Mouse (Mus musculus) hindbrain, embryonic 15.5 days (tissue): ENCODE measurements at regions not wholly inside any gene's neighbourhood (a gene's known extent, or its start where the extent isn't known, plus 50 kb on each side); places are given as distances from the start of the nearest gene placed in this dataset.
A peak's percentile ranks its signal among the peaks of the same experiment; 100 is the strongest.

ENCODE experiments used
- ATAC-seq: fragments of 200-750 bp; cut with Nextera tagmentation; 2 replicates; pipeline ENCODE4 v1.8.0; 2017; ENCODE audit warnings: low read depth, moderate number of reproducible peaks, moderate TSS enrichment; ENCODE audit not compliant: low FRiP score
- H3K27ac ChIP-seq: fragments of 300-500 bp; sonication (generic); replicated peaks from 2 replicates; pipeline ENCODE4 v1.5.1; 2015; ENCODE audit warnings: mild to moderate bottlenecking, inconsistent platforms
- H3K27me3 ChIP-seq: fragments of 300-500 bp; sonication (generic); 2 replicates; pipeline ENCODE4 v1.6.1; 2015; ENCODE audit warnings: control low read depth, inconsistent platforms
- H3K36me3 ChIP-seq: fragments of 300-500 bp; sonication (generic); 2 replicates; pipeline ENCODE4 v1.6.1; 2015; ENCODE audit warnings: control low read depth, inconsistent platforms
- H3K4me1 ChIP-seq: fragments of 300-500 bp; sonication (generic); replicated peaks from 2 replicates; pipeline ENCODE4 v1.6.1; 2015; ENCODE audit warnings: control low read depth, inconsistent platforms
- H3K4me2 ChIP-seq: fragments of 300-500 bp; sonication (generic); 2 replicates; pipeline ENCODE4 v1.6.1; 2015; ENCODE audit warnings: moderate library complexity, mild to moderate bottlenecking, inconsistent platforms
- H3K4me3 ChIP-seq: fragments of 300-500 bp; sonication (generic); 2 replicates; pipeline ENCODE4 v1.5.1; 2015; ENCODE audit warnings: mild to moderate bottlenecking, inconsistent platforms
- H3K9ac ChIP-seq: fragments of 300-500 bp; sonication (generic); 2 replicates; pipeline ENCODE4 v1.6.1; 2015; ENCODE audit warnings: inconsistent platforms
- H3K9me3 ChIP-seq: fragments of 300-500 bp; sonication (generic); 2 replicates; pipeline ENCODE4 v1.6.1; 2016; ENCODE audit warnings: control low read depth, inconsistent platforms
- WGBS: fragments of 180-500 bp; shearing (Covaris S2); methylation state at CpG from one replicate; pipeline ENCODE4 v1.1.7; 2015; 5-methylcytosine and 5-hydroxymethylcytosine counted together

- no peaks in the 10 kb centered on the region for H3K4me1 ChIP-seq
- H3K4me2 ChIP-seq = no peak overlapping the region
- H3K27ac ChIP-seq = no peak overlapping the region
- H3K36me3 ChIP-seq = no peaks in the 10 kb centered on the region
- H3K4me3 ChIP-seq = no peak overlapping the region
- no peaks in the 10 kb centered on the region for H3K27me3 ChIP-seq
- no peak for ATAC-seq
- no peaks in the 10 kb centered on the region for H3K9me3 ChIP-seq
- H3K9ac ChIP-seq = no peak overlapping the region
- WGBS = 79% methylated on average over 1 of the region's 1 CpGs
Measured at GRCm38 (mm10) chr16:29934649-29935048, 129.5 kb upstream of the Hes1 start.

DNA sequence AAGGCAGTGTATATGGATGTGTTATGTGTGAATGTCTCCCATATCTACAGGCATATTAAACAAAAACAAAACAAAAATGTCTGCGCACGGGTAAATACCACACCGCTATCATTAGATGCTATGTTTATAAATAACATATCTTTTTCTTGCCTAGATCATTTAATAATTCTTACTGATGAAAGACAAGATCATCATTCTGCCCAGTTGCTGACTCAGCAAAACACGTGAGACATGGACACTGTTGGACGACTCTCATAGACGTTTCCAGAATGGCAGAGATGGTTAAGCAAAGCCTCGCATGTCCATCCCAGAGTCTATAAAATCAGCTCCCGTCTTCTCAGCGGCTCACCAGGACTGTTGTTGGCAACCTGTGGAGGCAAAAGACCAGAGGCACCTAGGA is 125.5 kb upstream of the Hes1 start:
- no peaks in the 10 kb centered on the region for H3K27me3 ChIP-seq
- no peaks in the 10 kb centered on the region for H3K4me1 ChIP-seq
- H3K9ac ChIP-seq = no peak overlapping the region
- 91% methylated on average over 9 of the region's 9 CpGs for WGBS
- H3K27ac ChIP-seq = no peak overlapping the region
- H3K4me2 ChIP-seq = no peak overlapping the region
- H3K4me3 ChIP-seq = no peak overlapping the region
- no peaks in the 10 kb centered on the region for H3K36me3 ChIP-seq
- no peaks in the 10 kb centered on the region for H3K9me3 ChIP-seq
- no peak for ATAC-seq

DNA sequence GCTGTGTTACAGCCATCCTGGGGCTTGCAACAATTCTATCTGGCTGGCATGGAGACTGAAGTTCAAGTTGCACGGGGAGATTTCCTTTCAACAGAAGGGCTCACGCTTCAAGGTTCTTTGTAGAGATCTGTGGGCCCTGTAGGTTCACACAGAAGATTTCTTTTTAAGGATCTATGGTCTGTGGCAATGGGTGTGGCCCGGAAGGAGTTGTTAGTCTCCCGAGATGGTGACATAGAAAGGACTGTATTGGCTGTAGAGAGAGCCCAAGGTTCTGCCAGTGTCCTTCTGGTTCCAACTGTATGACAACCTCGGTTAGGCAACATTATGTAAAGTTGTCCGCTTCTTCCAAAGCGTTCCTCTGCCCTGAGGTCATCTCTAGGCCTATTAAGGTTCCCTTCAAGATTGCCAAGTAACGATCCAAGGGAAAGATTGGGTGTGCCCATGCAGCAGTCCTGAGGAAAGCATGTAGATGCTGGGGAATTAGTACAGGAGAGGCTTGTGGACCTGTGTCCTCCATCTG is 124.8 kb upstream of the Hes1 start:
- Histone ChIP-seq H3K36me3 (no peaks in the 10 kb centered on the region), H3K4me2 (no peak overlapping the region), H3K27ac (no peak overlapping the region), H3K9ac (no peak overlapping the region), H3K9me3 (no peaks in the 10 kb centered on the region), H3K4me3 (no peak overlapping the region), H3K4me1 (no peaks in the 10 kb centered on the region), H3K27me3 (no peaks in the 10 kb centered on the region)
- no peak for ATAC-seq
- WGBS = 89% methylated on average over 8 of the region's 8 CpGs

DNA sequence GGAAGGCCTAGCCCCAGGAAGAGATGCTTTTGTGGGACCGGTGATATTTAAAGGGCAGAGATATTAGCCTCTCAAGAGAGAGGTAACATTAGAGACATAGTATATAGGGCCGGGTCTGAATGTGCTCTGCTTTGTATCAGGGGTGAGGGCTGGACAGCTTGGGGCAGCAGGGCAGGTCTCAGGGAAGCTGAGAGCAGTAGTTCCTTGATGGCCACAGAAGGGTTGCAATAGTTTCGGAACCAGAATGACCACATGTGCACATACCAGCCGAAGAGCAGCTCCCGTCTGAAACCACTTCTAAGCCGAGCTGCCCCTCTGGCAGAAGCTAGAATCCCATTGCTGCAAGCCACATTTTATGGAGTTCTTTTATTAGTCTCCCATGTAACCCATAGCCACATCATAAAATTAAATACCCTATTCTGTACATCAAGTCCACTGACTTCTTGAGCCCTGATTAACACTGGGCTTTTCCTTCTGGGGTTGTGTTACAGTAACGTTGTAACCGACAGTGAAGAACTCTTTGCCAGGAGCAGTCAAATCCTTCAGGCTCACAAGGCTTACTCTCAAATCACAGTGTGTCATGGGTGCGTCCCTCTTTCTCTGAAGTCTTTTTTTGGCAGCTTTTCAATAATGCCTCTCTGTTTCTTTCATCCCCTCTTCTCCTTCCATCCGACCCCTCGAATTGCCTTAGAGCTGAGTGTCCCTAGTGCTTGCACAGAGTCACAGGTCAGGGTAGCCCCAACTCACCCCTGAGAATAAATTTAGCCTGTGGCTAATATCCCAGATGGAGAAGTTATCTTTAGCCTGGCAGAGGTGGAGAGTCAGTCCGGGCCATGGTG is 124.1 kb upstream of the Hes1 start:
- H3K9ac ChIP-seq = no peak overlapping the region

GRCm38 (mm10) chr16:29942111-29942510 is 122.1 kb upstream of the Hes1 start:
- 0 out of 2 replicates have a peak, but pooled peaks cover 3% of the 10 kb centered on the region for H3K27me3 ChIP-seq
- no peak for ATAC-seq
- no peak overlapping the region for H3K27ac ChIP-seq
- no peak overlapping the region for H3K4me3 ChIP-seq
- no peaks in the 10 kb centered on the region for H3K9me3 ChIP-seq
- H3K36me3 ChIP-seq = no peaks in the 10 kb centered on the region
- H3K9ac ChIP-seq = no peak overlapping the region
- H3K4me1 ChIP-seq = peaks cover 13% of the 10 kb centered on the region
- 75% methylated on average over 7 of the region's 7 CpGs for WGBS
- no peak overlapping the region for H3K4me2 ChIP-seq

More for the DNA sequence above, 124.1 kb upstream of the Hes1 start:
- no peak overlapping the region for H3K4me3 ChIP-seq
- H3K27me3 ChIP-seq = 0 out of 2 replicates have a peak, but pooled peaks cover 3% of the 10 kb centered on the region
- H3K36me3 ChIP-seq = no peaks in the 10 kb centered on the region
- no peaks in the 10 kb centered on the region for H3K9me3 ChIP-seq
- WGBS = 74% methylated on average over 12 of the region's 12 CpGs
- no peak overlapping the region for H3K27ac ChIP-seq
- H3K4me2 ChIP-seq = no peak overlapping the region
- ATAC-seq = no peak
- H3K4me1 ChIP-seq = no peaks in the 10 kb centered on the region

GRCm38 (mm10) chr16:29943963-29944860 is 120.0 kb upstream of the Hes1 start:
- 0 out of 2 replicates have a peak, but pooled peaks cover 3% of the 10 kb centered on the region for H3K27me3 ChIP-seq
- no peaks in the 10 kb centered on the region for H3K9me3 ChIP-seq
- 86% methylated on average over 10 of the region's 10 CpGs for WGBS
- peaks cover 13% of the 10 kb centered on the region for H3K4me1 ChIP-seq
- H3K36me3 ChIP-seq = no peaks in the 10 kb centered on the region
- H3K4me2 ChIP-seq = no peak overlapping the region
- no peak overlapping the region for H3K27ac ChIP-seq
- H3K9ac ChIP-seq = no peak overlapping the region
- ATAC-seq = no peak
- no peak overlapping the region for H3K4me3 ChIP-seq

- 66% methylated on average over 5 of the region's 5 CpGs for WGBS
- no peaks in the 10 kb centered on the region for H3K9me3 ChIP-seq
- H3K4me1 ChIP-seq = peaks cover 13% of the 10 kb centered on the region
- H3K4me3 ChIP-seq = no peak overlapping the region
- no peaks in the 10 kb centered on the region for H3K36me3 ChIP-seq
- no peak overlapping the region for H3K9ac ChIP-seq
- no peak overlapping the region for H3K4me2 ChIP-seq
- 0 out of 2 replicates have a peak, but pooled peaks cover 3% of the 10 kb centered on the region for H3K27me3 ChIP-seq
- ATAC-seq = no peak
- no peak overlapping the region for H3K27ac ChIP-seq
Measured at GRCm38 (mm10) chr16:29944966-29945365, 119.2 kb upstream of the Hes1 start.

GRCm38 (mm10) chr16:29945376-29945890 is 118.8 kb upstream of the Hes1 start:
- 17% methylated on average over 9 of the region's 9 CpGs for WGBS
- no peak for ATAC-seq
- Histone ChIP-seq H3K9me3 (no peaks in the 10 kb centered on the region), H3K4me1 (peaks cover 13% of the 10 kb centered on the region), H3K36me3 (no peaks in the 10 kb centered on the region), H3K9ac (peak overlapping the region; percentile 34), H3K4me3 (peak overlapping the region; percentile 32), H3K4me2 (peak overlapping the region; percentile 73), H3K27ac (peak overlapping the region; percentile 28), H3K27me3 (0 out of 2 replicates have a peak, but pooled peaks cover 3% of the 10 kb centered on the region)

DNA sequence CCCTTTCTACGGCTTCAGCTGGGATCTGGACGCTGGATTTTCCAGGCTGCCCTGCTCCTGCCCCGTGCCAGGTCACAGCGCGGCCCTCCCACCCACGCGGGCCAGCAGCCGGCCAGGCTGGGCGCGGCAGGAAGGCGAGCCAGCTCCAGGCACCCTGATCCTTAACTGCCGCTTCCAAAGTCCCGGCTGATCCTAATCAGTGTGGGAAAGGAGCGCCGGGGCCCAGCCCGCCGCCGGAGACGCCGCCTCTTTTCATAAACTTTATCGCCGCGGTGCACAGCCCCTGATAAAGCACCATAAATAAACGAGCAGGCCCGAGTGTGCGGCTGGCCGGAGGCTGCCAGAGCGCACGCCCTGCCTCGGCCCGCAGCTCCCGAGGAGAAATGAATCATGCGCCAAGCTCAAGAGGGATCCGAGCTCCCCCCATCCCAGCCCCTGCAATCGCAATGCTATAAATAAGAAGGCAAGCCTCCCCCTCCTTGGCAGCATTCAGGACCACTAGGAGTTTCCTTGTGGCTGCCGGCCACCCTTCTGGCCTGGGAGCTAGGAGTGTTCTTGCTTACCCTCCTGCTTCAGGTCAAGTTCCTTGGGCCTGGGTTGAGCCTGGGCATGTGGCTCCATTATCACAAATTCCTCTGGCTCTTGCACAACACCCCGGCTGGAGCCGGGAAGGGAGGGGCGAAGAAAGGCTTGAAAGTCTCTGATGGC is 118.1 kb upstream of the Hes1 start:
- Histone ChIP-seq H3K4me1 (peaks cover 13% of the 10 kb centered on the region), H3K27ac (peak overlapping the region; percentile 28), H3K27me3 (0 out of 2 replicates have a peak, but pooled peaks cover 3% of the 10 kb centered on the region), H3K4me2 (peak overlapping the region; percentile 73), H3K9ac (peak overlapping the region; percentile 34), H3K9me3 (no peaks in the 10 kb centered on the region), H3K4me3 (peak overlapping the region; percentile 32), H3K36me3 (no peaks in the 10 kb centered on the region)
- WGBS = 3% methylated on average over 39 of the region's 39 CpGs
- peak; percentile 64 for ATAC-seq

DNA sequence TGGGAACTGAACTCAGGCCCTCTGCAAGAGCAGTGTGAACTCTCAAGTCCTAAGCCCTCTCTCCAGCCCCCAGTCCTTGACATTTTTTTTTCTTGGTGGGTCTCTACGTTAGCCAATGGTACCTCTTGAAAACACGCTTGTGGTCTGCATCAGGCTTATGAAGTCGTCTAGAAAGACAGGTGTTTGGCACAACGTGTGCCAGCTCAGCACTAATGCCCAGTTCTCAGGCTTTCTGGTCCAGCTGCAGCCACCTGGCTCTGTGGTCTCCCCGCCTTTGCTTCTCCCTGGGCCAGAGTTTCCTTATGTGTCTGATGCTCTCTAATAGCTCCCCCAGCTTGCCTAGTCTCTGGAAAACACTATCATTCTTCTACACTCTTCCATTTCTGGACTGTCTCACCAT is 117.2 kb upstream of the Hes1 start:
- peaks cover 13% of the 10 kb centered on the region for H3K4me1 ChIP-seq
- no peak overlapping the region for H3K4me3 ChIP-seq
- H3K27ac ChIP-seq = no peak overlapping the region
- no peak overlapping the region for H3K9ac ChIP-seq
- WGBS = 77% methylated on average over 5 of the region's 5 CpGs
- no peak overlapping the region for H3K4me2 ChIP-seq
- no peak for ATAC-seq
- H3K9me3 ChIP-seq = no peaks in the 10 kb centered on the region
- no peaks in the 10 kb centered on the region for H3K36me3 ChIP-seq
- H3K27me3 ChIP-seq = 0 out of 2 replicates have a peak, but pooled peaks cover 3% of the 10 kb centered on the region

- Histone ChIP-seq H3K9me3 (no peaks in the 10 kb centered on the region), H3K27me3 (0 out of 2 replicates have a peak, but pooled peaks cover 3% of the 10 kb centered on the region), H3K27ac (no peak overlapping the region), H3K4me1 (peaks cover 13% of the 10 kb centered on the region), H3K36me3 (no peaks in the 10 kb centered on the region), H3K4me3 (no peak overlapping the region), H3K9ac (no peak overlapping the region), H3K4me2 (no peak overlapping the region)
- ATAC-seq = no peak
- 59% methylated on average over 5 of the region's 5 CpGs for WGBS
Measured at GRCm38 (mm10) chr16:29947670-29948069, 116.5 kb upstream of the Hes1 start.
